Comparison of ENCODE assay signal across 24 mouse cellular contexts in the genomic region with DNA sequence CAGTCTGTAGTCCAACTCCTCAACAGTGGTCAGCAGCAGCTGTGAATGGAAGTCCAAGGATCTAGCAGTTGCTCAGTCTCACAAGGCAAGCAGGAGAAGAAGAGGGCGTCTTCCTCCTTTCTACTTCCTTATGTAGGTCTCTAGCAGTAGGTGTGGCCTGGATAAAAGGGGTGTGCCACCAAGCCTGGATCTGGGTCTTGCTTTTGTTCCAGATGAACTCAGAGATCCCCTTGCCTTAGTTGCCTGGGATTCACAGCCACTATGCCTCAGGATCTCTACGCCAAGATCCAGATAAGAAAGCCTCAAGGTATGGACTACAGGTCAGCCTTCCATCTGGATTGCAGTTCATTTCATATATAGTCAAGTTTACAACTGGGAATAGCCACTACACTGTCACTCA. TPM values are rescaled to one million over a fixed set of nuclear protein-coding genes. Genes with fewer than 3 reads are reported as not detected.
"Had no signal": no experiment of that assay in that cellular context is flagged by ENCODE, and none has a peak within 500 bp of the region (broad histone marks: within the 10 kb centered on the region; RNA-seq: fewer than 3 reads in every experiment).

A gene (minus strand): TSS at position 101 of the 400 bp plus-strand sequence.

- H3K27ac ChIP-seq: kidney, postnatal 0 days; layer of hippocampus, adult 2 months; limb, embryonic 12.5 days; limb, embryonic 15.5 days; liver, embryonic 14.5 days; lung, embryonic 15.5 days; midbrain, embryonic 12.5 days; midbrain, embryonic 15.5 days; neural tube, embryonic 13.5 days; stomach, embryonic 15.5 days had no signal

- H3K9ac ChIP-seq: limb, embryonic 12.5 days; limb, embryonic 15.5 days; liver, embryonic 14.5 days; liver, postnatal 0 days; lung, embryonic 15.5 days; midbrain, embryonic 12.5 days; midbrain, embryonic 15.5 days; neural tube, embryonic 13.5 days; stomach, embryonic 15.5 days had no signal

- H3K36me3 ChIP-seq: limb, embryonic 12.5 days; limb, embryonic 15.5 days; lung, embryonic 15.5 days; midbrain, embryonic 12.5 days; midbrain, embryonic 15.5 days; neural tube, embryonic 13.5 days; stomach, embryonic 15.5 days had no signal

- DNase-seq: kidney, adult 2 months; kidney, postnatal 25 days; left cerebral cortex, postnatal 4 days; liver, postnatal 0 days; lung, postnatal 14 days; lung, postnatal 4 days; right cerebral cortex, postnatal 14 days; right cerebral cortex, postnatal 4 days; spleen, adult 18-20 months; thymus, postnatal 36 days had no signal

- H3K4me3 ChIP-seq: layer of hippocampus, adult 2 months; limb, embryonic 12.5 days; limb, embryonic 15.5 days; lung, embryonic 15.5 days; midbrain, embryonic 12.5 days; midbrain, embryonic 15.5 days; neural tube, embryonic 13.5 days; stomach, embryonic 15.5 days had no signal

- H3K27me3 ChIP-seq: limb, embryonic 15.5 days; lung, embryonic 15.5 days; midbrain, embryonic 12.5 days; midbrain, embryonic 15.5 days; neural tube, embryonic 13.5 days; stomach, embryonic 15.5 days had no signal

- ATAC-seq: liver, postnatal 0 days; midbrain, embryonic 15.5 days had no signal

- H3K4me2 ChIP-seq: limb, embryonic 12.5 days; limb, embryonic 15.5 days; liver, embryonic 11.5 days; lung, embryonic 15.5 days; midbrain, embryonic 12.5 days; midbrain, embryonic 15.5 days; neural tube, embryonic 13.5 days; stomach, embryonic 15.5 days had no signal

- H3K4me1 ChIP-seq: limb, embryonic 12.5 days; limb, embryonic 15.5 days; lung, embryonic 15.5 days; midbrain, embryonic 12.5 days; midbrain, embryonic 15.5 days; neural tube, embryonic 13.5 days; stomach, embryonic 15.5 days had no signal

- H3K9me3 ChIP-seq: limb, embryonic 15.5 days; midbrain, embryonic 15.5 days; neural tube, embryonic 13.5 days; stomach, embryonic 15.5 days had no signal

RNA-seq across cellular contexts. Expression of the gene that starts here (rescaled TPM):
- total RNA-seq: layer of hippocampus, postnatal 25 days; left cerebral cortex, postnatal 4 days; neutrophil, adult 5-6 weeks had no signal
- polyA plus RNA-seq: kidney, adult 2 months; kidney, embryonic 14.5 days; kidney, postnatal 0 days; limb, embryonic 12.5 days; lung, embryonic 15.5 days; midbrain, embryonic 12.5 days; midbrain, embryonic 15.5 days; neural tube, embryonic 13.5 days had no signal
